22 mouse cellular contexts compared by ENCODE assay signal in the genomic region with DNA sequence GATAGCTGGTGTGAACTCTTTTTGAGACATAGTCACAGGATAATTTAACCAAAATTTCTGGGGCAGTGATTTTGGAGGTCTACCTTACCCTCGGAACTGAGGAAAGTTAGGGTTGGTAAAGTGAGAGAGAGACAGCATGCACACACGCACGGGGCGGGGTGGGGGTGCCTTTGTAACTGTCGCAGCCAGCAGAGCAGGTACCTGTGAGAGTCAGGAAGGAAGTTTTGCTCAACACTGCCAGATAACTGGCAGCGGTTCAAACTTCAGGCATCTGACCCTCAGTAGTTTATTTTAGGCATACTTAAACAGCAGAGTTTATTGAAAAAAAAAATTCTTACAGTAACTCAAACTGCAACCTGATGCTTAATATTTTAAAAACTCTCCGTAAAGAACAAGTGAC. TPM values are rescaled to one million over a fixed set of nuclear protein-coding genes. Genes with fewer than 3 reads are reported as not detected.
DNase-seq lines count a peak whose midpoint lies in the region; ATAC-seq and TF ChIP-seq lines count a peak whose summit lies in the region.
"Had no signal": no experiment of that assay in that cellular context is flagged by ENCODE, and none has a peak within 500 bp of the region (broad histone marks: within the 10 kb centered on the region; RNA-seq: fewer than 3 reads in every experiment).

No protein-coding gene starts in this region.

- no peak overlapping the region for H3K4me3 ChIP-seq in heart, embryonic 13.5 days
- no peak overlapping the region for H3K4me3 ChIP-seq in lung, embryonic 14.5 days (ENCODE audit: low read depth, low read length)
- no peak overlapping the region for H3K4me3 ChIP-seq in lung, adult 2 months (replicated peaks; ENCODE audit: extremely low read depth, low read depth, low read length)
- no peak overlapping the region for H3K4me3 ChIP-seq in hindbrain, embryonic 11.5 days (ENCODE audit: low read depth, low read length)
- H3K4me3 ChIP-seq: embryonic facial prominence, embryonic 12.5 days; forebrain, embryonic 13.5 days; heart, embryonic 12.5 days; hindbrain, embryonic 12.5 days had no signal

- no peak for TF ChIP-seq CTCF in lung, embryonic 14.5 days (IDR thresholded peaks at IDR 0.05; ENCODE audit: low read depth)
- TF ChIP-seq CTCF in lung, adult 2 months (IDR thresholded peaks at IDR 0.05; ENCODE audit: insufficient read depth, low read length), result no peak

- no peak overlapping the region for H3K27ac ChIP-seq in heart, embryonic 13.5 days (replicated peaks)
- no peak overlapping the region for H3K27ac ChIP-seq in lung, embryonic 14.5 days (ENCODE audit: low read depth)
- H3K27ac ChIP-seq in hindbrain, embryonic 11.5 days (ENCODE audit: low read depth, low read length), result no peak overlapping the region
- H3K27ac ChIP-seq: embryonic facial prominence, embryonic 12.5 days; forebrain, embryonic 13.5 days; hindbrain, embryonic 12.5 days had no signal

- H3K27me3 ChIP-seq in heart, embryonic 13.5 days (replicated peaks), result no peaks in the 10 kb centered on the region
- no peaks in the 10 kb centered on the region for H3K27me3 ChIP-seq in lung, embryonic 14.5 days (ENCODE audit: insufficient read depth, low read length)
- H3K27me3 ChIP-seq in hindbrain, embryonic 11.5 days (ENCODE audit: control insufficient read depth, insufficient read depth, low read length), result no peaks in the 10 kb centered on the region
- H3K27me3 ChIP-seq: CH12.LX; embryonic facial prominence, embryonic 12.5 days; forebrain, embryonic 13.5 days; heart, embryonic 12.5 days; hindbrain, embryonic 12.5 days had no signal

- no peaks in the 10 kb centered on the region for H3K36me3 ChIP-seq in heart, embryonic 13.5 days
- H3K36me3 ChIP-seq in lung, embryonic 14.5 days (ENCODE audit: insufficient read depth), result no peaks in the 10 kb centered on the region
- no peaks in the 10 kb centered on the region for H3K36me3 ChIP-seq in hindbrain, embryonic 11.5 days (ENCODE audit: control insufficient read depth, insufficient read depth, low read length)
- H3K36me3 ChIP-seq: embryonic facial prominence, embryonic 12.5 days; heart, embryonic 12.5 days; hindbrain, embryonic 12.5 days had no signal

- no peak overlapping the region for H3K9ac ChIP-seq in heart, embryonic 13.5 days
- H3K9ac ChIP-seq in lung, embryonic 14.5 days, result no peak overlapping the region
- H3K9ac ChIP-seq in hindbrain, embryonic 11.5 days (ENCODE audit: low read depth, low read length), result no peak overlapping the region
- H3K9ac ChIP-seq: embryonic facial prominence, embryonic 12.5 days; forebrain, embryonic 13.5 days; forebrain, postnatal 0 days; heart, embryonic 12.5 days; hindbrain, embryonic 12.5 days had no signal

- TF ChIP-seq POLR2A in lung, adult 2 months (IDR thresholded peaks at IDR 0.05; ENCODE audit: borderline replicate concordance, extremely low read depth, low read depth, low read length), result no peak

- peak overlapping the region; percentile 33; the same call in 1 of the 2 replicates for H3K4me2 ChIP-seq in heart, embryonic 13.5 days
- H3K4me2 ChIP-seq in lung, embryonic 14.5 days, result no peak overlapping the region
- H3K4me2 ChIP-seq in hindbrain, embryonic 11.5 days (replicated peaks; ENCODE audit: low read depth, low read length), result no peak overlapping the region
- H3K4me2 ChIP-seq: embryonic facial prominence, embryonic 12.5 days; forebrain, embryonic 13.5 days; heart, embryonic 12.5 days; hindbrain, embryonic 12.5 days had no signal

- H3K9me3 ChIP-seq in heart, embryonic 13.5 days, result no peaks in the 10 kb centered on the region
- H3K9me3 ChIP-seq in lung, embryonic 14.5 days (ENCODE audit: low read depth, low read length), result no peaks in the 10 kb centered on the region
- no peaks in the 10 kb centered on the region for H3K9me3 ChIP-seq in hindbrain, embryonic 11.5 days (ENCODE audit: control insufficient read depth, low read length)
- H3K9me3 ChIP-seq: embryonic facial prominence, embryonic 12.5 days; forebrain, embryonic 13.5 days; heart, embryonic 12.5 days; hindbrain, embryonic 12.5 days had no signal

- no peak for DNase-seq in heart, adult 18-20 months
- peak; percentile 37 for DNase-seq in lung, embryonic 14.5 days
- DNase-seq in lung, adult 2 months, result no peak
- DNase-seq in 416B (ENCODE audit: low read depth), result peak; percentile 75
- DNase-seq in hindbrain, embryonic 11.5 days (ENCODE audit: low spot score), result no peak
- DNase-seq: adrenal gland, adult 2 months; adrenal gland, postnatal 25 days; cerebellum, adult 2 months; cerebellum, postnatal 10 days; embryo, embryonic 11 days; forebrain, postnatal 0 days; gastrocnemius, postnatal 14 days had no signal

- H3K4me1 ChIP-seq in heart, embryonic 13.5 days, result peaks cover 9% of the 10 kb centered on the region
- no peaks in the 10 kb centered on the region for H3K4me1 ChIP-seq in lung, embryonic 14.5 days (ENCODE audit: insufficient read depth)
- H3K4me1 ChIP-seq in lung, adult 2 months (ENCODE audit: control insufficient read depth, insufficient read depth, low read length), result no peaks in the 10 kb centered on the region
- H3K4me1 ChIP-seq in hindbrain, embryonic 11.5 days (replicated peaks; ENCODE audit: control insufficient read depth, insufficient read depth, low read length), result no peaks in the 10 kb centered on the region
- H3K4me1 ChIP-seq: embryonic facial prominence, embryonic 12.5 days; forebrain, embryonic 13.5 days; hindbrain, embryonic 12.5 days had no signal

- no peak for ATAC-seq in heart, embryonic 13.5 days (ENCODE audit: extremely low read depth, insufficient number of reproducible peaks, low FRiP score, low TSS enrichment)
- no peak for ATAC-seq in lung, embryonic 14.5 days (ENCODE audit: insufficient read depth)
- peak; percentile 84 to 93 for ATAC-seq in hematopoietic stem cell, adult 5-6 weeks (replicated peaks in 1 of 2; ENCODE audit: insufficient read depth in 1 of 2, low FRiP score in 2 of 2, low TSS enrichment in 1 of 2, low read depth in 1 of 2, poor library complexity in 2 of 2, severe bottlenecking in 2 of 2)
- no peak for ATAC-seq in hindbrain, embryonic 11.5 days (ENCODE audit: low FRiP score)
- ATAC-seq: forebrain, embryonic 13.5 days; forebrain, postnatal 0 days; hindbrain, embryonic 16.5 days; inflammation-experienced regulatory T-cells, adult 6 months; intestine, postnatal 0 days had no signal

- WGBS in heart, embryonic 13.5 days, result 36% methylated on average over 7 of the region's 7 CpGs
- 36% methylated on average over 7 of the region's 7 CpGs for WGBS in lung, embryonic 14.5 days
- WGBS in lung, adult 2 months, result 12% methylated on average over 7 of the region's 7 CpGs
- 78% methylated on average over 7 of the region's 7 CpGs for WGBS in hindbrain, embryonic 11.5 days

RNA-seq across cellular contexts. Expression of gene Gpr85, which starts 39.7 kb away (rescaled TPM):
- 5.1 and 5.4 TPM in 2 replicates for polyA plus RNA-seq in heart, embryonic 13.5 days (2015; fragmentation: Nextera tagmentation; extraction: Ambion mirVana)
- total RNA-seq in heart, adult 18-20 months (2021), result under 1 TPM in 1 of 2 experiments, not detected in 1; 0.32 TPM
- 5.0 and 5.6 TPM in 2 replicates for polyA plus RNA-seq in lung, embryonic 14.5 days (2014; fragmentation: Nextera tagmentation; extraction: Ambion mirVana)
- polyA plus RNA-seq in lung, adult 2 months (2012; rRNA removed), result 0.22 and 0.35 TPM in 2 replicates
- total RNA-seq in hematopoietic stem cell, adult 5-6 weeks (2017), result 0.31 and 0.55 TPM in 2 replicates
- polyA plus RNA-seq in hindbrain, embryonic 11.5 days (2014; fragmentation: Nextera tagmentation; extraction: Ambion mirVana), result 25.7 and 26.2 TPM in 2 replicates
- polyA plus RNA-seq: inflammation-experienced regulatory T-cells, adult 6 months had no signal

Comparison
In these comparisons a context has a peak if more than half of its experiments do, and no peak if none do; other contexts are left out.
1. DNase-seq: peak in lung, embryonic 14.5 days (single experiment) and 416B (single experiment); none in heart, adult 18-20 months (0 of 2), lung, adult 2 months (single experiment) and hindbrain, embryonic 11.5 days (single experiment).
2. ATAC-seq: peak in hematopoietic stem cell, adult 5-6 weeks (2 of 2); none in heart, embryonic 13.5 days (single experiment), lung, embryonic 14.5 days (single experiment) and hindbrain, embryonic 11.5 days (single experiment).